Mouse (Mus musculus): ENCODE measurements around the gene Tcf15. TPM values are rescaled to one million over a fixed set of nuclear protein-coding genes. Genes with fewer than 3 reads are reported as not detected.

The Tcf15 gene
- polyA plus RNA-seq, 1 experiment: 2.1 TPM

- 78% methylated on average over 6 of the region's 6 CpGs for WGBS
- TF ChIP-seq CTCF (IDR thresholded peaks at IDR 0.05; ENCODE audit: control insufficient read depth, insufficient read depth, low read length): no peak
- no peak for TF ChIP-seq POLR2A (IDR thresholded peaks at IDR 0.05; ENCODE audit: borderline replicate concordance, control insufficient read depth, low read depth, low read length)
- Histone ChIP-seq H3K27ac (ENCODE audit: control insufficient read depth, insufficient read depth, low read depth, low read length, poor library complexity) (no peak overlapping the region), H3K4me1 (ENCODE audit: control insufficient read depth, insufficient read depth, low read length) (no peaks in the 10 kb centered on the region), H3K4me3 (replicated peaks; ENCODE audit: control insufficient read depth, low read depth, low read length) (no peak overlapping the region)
These were observed 37.0 kb downstream of the Tcf15 start for GRCm38 (mm10) chr2:152180323-152180722.

GRCm38 (mm10) chr2:152187132-152187531 is 43.8 kb downstream of the Tcf15 start:
- Histone ChIP-seq H3K4me3 (replicated peaks; ENCODE audit: control insufficient read depth, low read depth, low read length) (no peak overlapping the region), H3K4me1 (ENCODE audit: control insufficient read depth, insufficient read depth, low read length) (no peaks in the 10 kb centered on the region), H3K27ac (ENCODE audit: control insufficient read depth, insufficient read depth, low read depth, low read length, poor library complexity) (no peak overlapping the region)
- TF ChIP-seq POLR2A (IDR thresholded peaks at IDR 0.05; ENCODE audit: borderline replicate concordance, control insufficient read depth, low read depth, low read length) (no peak), CTCF (IDR thresholded peaks at IDR 0.05; ENCODE audit: control insufficient read depth, insufficient read depth, low read length) (no peak)
- WGBS: 43% methylated on average over 5 of the region's 5 CpGs

- TF ChIP-seq CTCF (IDR thresholded peaks at IDR 0.05; ENCODE audit: control insufficient read depth, insufficient read depth, low read length): no peak
- TF ChIP-seq POLR2A (IDR thresholded peaks at IDR 0.05; ENCODE audit: borderline replicate concordance, control insufficient read depth, low read depth, low read length): no peak
- Histone ChIP-seq H3K27ac (ENCODE audit: control insufficient read depth, insufficient read depth, low read depth, low read length, poor library complexity) (no peak overlapping the region), H3K4me3 (replicated peaks; ENCODE audit: control insufficient read depth, low read depth, low read length) (no peak overlapping the region), H3K4me1 (ENCODE audit: control insufficient read depth, insufficient read depth, low read length) (no peaks in the 10 kb centered on the region)
- 75% methylated on average over 7 of the region's 7 CpGs for WGBS
These were observed 45.9 kb downstream of the Tcf15 start for GRCm38 (mm10) chr2:152189213-152189612.

- Histone ChIP-seq H3K4me1 (ENCODE audit: control insufficient read depth, insufficient read depth, low read length) (no peaks in the 10 kb centered on the region), H3K4me3 (replicated peaks; ENCODE audit: control insufficient read depth, low read depth, low read length) (no peak overlapping the region), H3K27ac (ENCODE audit: control insufficient read depth, insufficient read depth, low read depth, low read length, poor library complexity) (no peak overlapping the region)
- WGBS: 62% methylated on average over 9 of the region's 9 CpGs
- no peak for TF ChIP-seq CTCF (IDR thresholded peaks at IDR 0.05; ENCODE audit: control insufficient read depth, insufficient read depth, low read length)
- TF ChIP-seq POLR2A (IDR thresholded peaks at IDR 0.05; ENCODE audit: borderline replicate concordance, control insufficient read depth, low read depth, low read length): no peak
These were observed 46.3 kb downstream of the Tcf15 start for GRCm38 (mm10) chr2:152189640-152190039.

- no peaks in the 10 kb centered on the region for H3K4me1 ChIP-seq (ENCODE audit: control insufficient read depth, insufficient read depth, low read length)
- no peak overlapping the region for H3K4me3 ChIP-seq (replicated peaks; ENCODE audit: control insufficient read depth, low read depth, low read length)
- WGBS: 61% methylated on average over 7 of the region's 7 CpGs
- no peak overlapping the region for H3K27ac ChIP-seq (ENCODE audit: control insufficient read depth, insufficient read depth, low read depth, low read length, poor library complexity)
- TF ChIP-seq POLR2A (IDR thresholded peaks at IDR 0.05; ENCODE audit: borderline replicate concordance, control insufficient read depth, low read depth, low read length) (no peak), CTCF (IDR thresholded peaks at IDR 0.05; ENCODE audit: control insufficient read depth, insufficient read depth, low read length) (no peak)
These were observed 46.8 kb downstream of the Tcf15 start for GRCm38 (mm10) chr2:152190161-152190560.

GRCm38 (mm10) chr2:152192591-152193345 is 49.4 kb downstream of the Tcf15 start:
- WGBS: 62% methylated on average over 13 of the region's 13 CpGs
- TF ChIP-seq CTCF (IDR thresholded peaks at IDR 0.05; ENCODE audit: control insufficient read depth, insufficient read depth, low read length) (no peak), POLR2A (IDR thresholded peaks at IDR 0.05; ENCODE audit: borderline replicate concordance, control insufficient read depth, low read depth, low read length) (no peak)

GRCm38 (mm10) chr2:152193346-152193710 is 50.0 kb downstream of the Tcf15 start:
- H3K27ac ChIP-seq (ENCODE audit: control insufficient read depth, insufficient read depth, low read depth, low read length, poor library complexity): no peak overlapping the region
- H3K4me3 ChIP-seq (replicated peaks; ENCODE audit: control insufficient read depth, low read depth, low read length): no peak overlapping the region
- TF ChIP-seq POLR2A (IDR thresholded peaks at IDR 0.05; ENCODE audit: borderline replicate concordance, control insufficient read depth, low read depth, low read length): no peak
- TF ChIP-seq CTCF (IDR thresholded peaks at IDR 0.05; ENCODE audit: control insufficient read depth, insufficient read depth, low read length): no peak
- WGBS: 54% methylated on average over 7 of the region's 7 CpGs
- no peaks in the 10 kb centered on the region for H3K4me1 ChIP-seq (ENCODE audit: control insufficient read depth, insufficient read depth, low read length)

More at GRCm38 (mm10) chr2:152192591-152193345, 49.4 kb downstream of the Tcf15 start:
- Histone ChIP-seq H3K4me3 (replicated peaks; ENCODE audit: control insufficient read depth, low read depth, low read length) (no peak overlapping the region), H3K4me1 (ENCODE audit: control insufficient read depth, insufficient read depth, low read length) (no peaks in the 10 kb centered on the region), H3K27ac (ENCODE audit: control insufficient read depth, insufficient read depth, low read depth, low read length, poor library complexity) (no peak overlapping the region)

GRCm38 (mm10) chr2:152194586-152194985 is 51.2 kb downstream of the Tcf15 start:
- Histone ChIP-seq H3K4me1 (ENCODE audit: control insufficient read depth, insufficient read depth, low read length) (no peaks in the 10 kb centered on the region), H3K27ac (ENCODE audit: control insufficient read depth, insufficient read depth, low read depth, low read length, poor library complexity) (no peak overlapping the region), H3K4me3 (replicated peaks; ENCODE audit: control insufficient read depth, low read depth, low read length) (no peak overlapping the region)
- TF ChIP-seq POLR2A (IDR thresholded peaks at IDR 0.05; ENCODE audit: borderline replicate concordance, control insufficient read depth, low read depth, low read length) (no peak), CTCF (IDR thresholded peaks at IDR 0.05; ENCODE audit: control insufficient read depth, insufficient read depth, low read length) (no peak)
- 60% methylated on average over 2 of the region's 2 CpGs for WGBS

Measured in bone marrow, adult 2 months (tissue).